Mouse (Mus musculus) megakaryocyte-erythroid progenitor cell, adult 5-6 weeks (primary cell): Measurements from ENCODE around the gene Rab13. TPM values are rescaled to one million over a fixed set of nuclear protein-coding genes. Genes with fewer than 3 reads are reported as not detected.
"Not testable (repeated sequence)": the region's sequence is repeated elsewhere in the genome, so short reads cannot be mapped to it uniquely, and the experiment has no call there.

Experiments
- ATAC-seq: replicated peaks from 2 replicates; pipeline ENCODE4 v1.8.0; 2016; ENCODE audit warnings: mild to moderate bottlenecking, inconsistent platforms; ENCODE audit not compliant: severe bottlenecking, poor library complexity, low FRiP score, low TSS enrichment
- total RNA-seq, 2 experiments: library from RNA; stranded (forward) in 1 of 2; stranded (reverse) in 1 of 2; fragments of 200-1000, 215-1000 nt in 1 of 2; fragments of >200 nt in 1 of 2; fragmentation: Nextera tagmentation in 1 of 2; gene quantifications; 2 replicates each; pipeline ENCODE4 v1.2.3; 2014 to 2017

Gene Rab13
- total RNA-seq, 2 experiments from 2014 or later, result 0.38 to 4.0 TPM

DNA sequence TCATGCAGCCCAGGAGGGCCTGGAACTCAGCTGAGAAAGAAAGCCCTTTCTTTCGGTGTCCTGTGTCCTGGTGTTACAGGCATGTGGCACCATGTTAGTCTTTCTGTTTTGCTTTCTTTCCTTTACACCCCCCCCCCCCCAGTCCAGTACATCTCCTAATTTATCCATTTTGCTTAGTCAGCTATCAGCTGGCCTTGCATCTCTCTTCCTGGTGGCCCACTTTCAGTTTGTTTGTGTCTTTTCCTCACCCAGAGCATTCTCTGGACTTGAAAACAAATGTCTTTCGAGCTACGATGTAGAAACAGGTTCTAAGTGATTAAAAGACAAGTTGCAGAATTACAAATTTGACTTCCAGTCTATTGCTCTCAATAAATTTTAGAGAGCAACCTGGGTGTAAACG is 9.0 kb downstream of the Rab13 start:
- ATAC-seq, result no peak

DNA sequence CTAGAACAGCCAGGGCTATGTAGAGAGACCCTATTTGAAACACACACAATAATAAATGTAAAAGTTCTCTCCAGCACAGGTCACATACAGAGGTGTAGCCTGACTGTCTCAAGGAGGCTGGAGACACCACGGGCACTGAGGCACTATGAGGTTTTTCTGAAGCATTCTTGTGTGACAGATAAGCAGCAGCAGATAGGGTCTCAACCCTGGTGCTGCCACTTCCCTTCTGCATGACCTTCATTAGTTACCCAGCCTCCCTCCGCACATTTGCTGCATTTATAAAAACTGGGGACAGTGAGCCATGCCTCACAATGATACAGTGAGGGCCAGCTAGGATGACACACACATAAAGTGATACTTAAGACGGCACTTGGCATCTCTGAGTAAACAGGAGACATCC is 9.4 kb downstream of the Rab13 start:
- no peak for ATAC-seq

DNA sequence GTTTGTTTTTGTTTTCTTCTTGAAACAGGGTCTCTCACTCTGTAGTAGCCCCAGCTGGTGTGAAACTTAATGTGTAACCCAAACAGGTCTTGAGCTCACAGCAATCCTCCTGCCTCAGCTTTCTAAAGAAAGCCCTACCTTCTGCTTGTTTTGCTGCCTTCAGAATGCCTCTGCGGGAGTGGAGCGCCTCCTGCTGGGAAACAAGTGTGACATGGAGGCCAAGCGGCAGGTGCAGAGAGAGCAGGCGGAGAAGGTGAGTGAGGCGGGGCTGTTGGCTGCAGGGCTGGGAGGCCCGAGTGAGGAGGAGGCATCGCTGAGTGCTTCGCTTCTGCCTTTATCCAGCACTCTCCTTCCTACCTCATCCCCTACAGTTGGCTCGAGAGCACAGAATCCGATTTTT is 10.8 kb downstream of the Rab13 start:
- ATAC-seq, result no peak

DNA sequence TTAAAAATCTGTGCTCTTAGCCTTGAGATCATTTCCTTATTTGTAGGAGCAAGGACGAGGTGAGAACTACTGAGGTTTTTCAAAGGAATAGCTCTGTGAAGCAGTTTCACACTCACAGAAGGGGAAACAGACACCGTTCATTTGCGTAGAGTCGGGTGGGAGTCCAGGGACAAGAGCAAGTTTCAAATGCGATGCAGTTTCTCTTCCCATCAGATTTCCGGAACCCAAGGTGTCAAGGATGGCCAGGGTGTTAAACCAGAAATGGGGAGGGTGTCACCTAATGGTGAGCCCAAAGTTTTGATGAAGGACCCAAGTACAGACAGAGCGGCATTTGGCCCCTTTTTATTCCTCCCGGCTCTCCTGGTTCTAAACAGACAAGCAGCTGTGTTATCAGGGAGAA is 17.6 kb downstream of the Rab13 start:
- no peak for ATAC-seq

DNA sequence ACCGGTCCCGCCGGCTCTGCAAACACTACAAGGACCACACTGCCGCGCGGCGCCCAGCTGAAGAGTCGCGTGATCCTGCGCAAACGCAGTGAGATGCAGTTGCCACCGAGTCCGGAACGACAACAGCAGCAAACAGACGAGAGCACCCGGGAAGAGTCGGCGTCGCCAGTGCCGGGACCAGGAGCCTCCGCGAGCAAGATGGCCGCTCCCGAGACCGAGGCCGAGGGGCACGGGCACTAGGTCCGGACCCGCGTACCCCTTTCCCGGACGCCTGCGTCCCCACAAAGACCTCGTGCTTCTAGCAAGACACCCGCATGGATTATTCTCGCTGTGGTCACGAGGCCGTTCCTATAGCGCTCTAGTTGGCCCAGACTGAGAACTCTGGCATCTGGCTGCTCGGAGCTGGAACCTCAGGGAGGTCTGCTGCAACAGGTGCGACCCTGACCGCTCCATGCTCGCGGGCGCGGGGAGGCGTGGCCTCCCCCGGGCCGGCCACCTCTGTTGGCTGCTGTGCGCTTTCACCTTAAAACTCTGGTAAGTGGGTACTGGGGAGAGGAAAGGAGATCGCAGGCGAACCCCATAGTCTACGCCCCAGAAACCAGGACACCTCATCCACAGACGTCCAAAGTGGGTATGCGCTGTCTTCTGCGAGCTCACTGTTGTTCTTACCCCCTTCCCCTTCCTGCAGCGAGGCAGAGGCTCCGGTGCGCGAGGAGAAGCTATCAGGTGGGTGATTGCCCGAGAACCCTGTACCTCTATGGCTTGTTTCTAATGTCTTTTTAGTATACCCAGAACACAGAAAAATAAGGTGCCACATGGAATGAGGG is 18.2 kb downstream of the Rab13 start, which contains the start of gene Jtb:
Gene Jtb, plus strand, starts transcription at position 91 of the 827 bp plus-strand sequence.
- peak; percentile 98 for ATAC-seq

DNA sequence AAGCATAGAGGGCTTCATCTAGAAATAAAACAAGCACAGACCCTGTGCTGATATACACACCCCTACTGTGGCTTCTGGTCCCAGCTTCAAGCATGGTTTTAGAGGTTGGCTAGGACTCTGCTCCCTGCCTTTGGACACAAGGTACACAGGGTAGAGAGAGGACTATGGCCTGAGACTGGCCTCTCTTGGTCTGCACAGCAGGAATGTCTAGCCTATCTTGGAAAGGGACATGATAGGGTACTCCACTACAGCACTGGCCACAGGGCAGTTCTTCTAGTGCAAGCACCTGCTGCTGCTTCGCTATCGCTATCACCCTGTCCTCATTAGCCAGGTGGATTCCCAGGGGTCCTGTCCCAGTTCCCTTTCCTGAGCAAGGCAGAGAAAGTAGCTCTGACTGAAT is 27.8 kb downstream of the Rab13 start:
- no peak for ATAC-seq

DNA sequence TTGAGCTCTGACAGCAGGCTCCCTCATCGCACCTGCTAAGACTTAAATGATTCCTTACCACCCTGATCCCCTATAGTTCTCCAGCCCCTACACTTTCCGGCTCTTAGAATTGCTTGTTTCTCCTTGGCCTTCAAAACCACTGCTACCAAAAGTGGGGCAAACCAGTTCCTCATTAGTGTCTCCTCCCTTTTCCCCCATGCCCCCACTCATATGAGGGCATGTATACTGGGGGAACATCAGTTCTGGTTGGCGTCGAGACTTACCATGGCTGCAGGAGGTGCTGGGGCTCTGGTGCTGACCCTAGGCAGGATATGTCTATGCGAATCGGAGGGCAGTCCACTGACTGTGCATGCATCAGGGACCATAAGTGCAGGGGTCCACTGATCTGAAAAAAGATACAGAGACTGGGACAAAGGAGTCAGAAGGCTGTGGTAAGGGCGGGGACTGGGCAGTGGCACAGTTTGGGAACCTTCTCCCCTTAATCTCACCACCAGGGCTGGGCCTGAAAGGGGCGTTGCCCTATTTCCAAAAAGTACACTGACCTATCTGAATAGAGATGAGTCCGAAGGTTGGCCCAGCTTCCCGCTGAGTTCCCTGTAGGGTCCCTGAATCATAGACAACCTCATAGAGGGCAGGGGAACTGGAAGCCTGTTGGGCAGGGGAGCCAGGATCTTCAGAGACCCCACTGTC is 28.3 kb downstream of the Rab13 start:
- ATAC-seq, result peak; percentile 48

DNA sequence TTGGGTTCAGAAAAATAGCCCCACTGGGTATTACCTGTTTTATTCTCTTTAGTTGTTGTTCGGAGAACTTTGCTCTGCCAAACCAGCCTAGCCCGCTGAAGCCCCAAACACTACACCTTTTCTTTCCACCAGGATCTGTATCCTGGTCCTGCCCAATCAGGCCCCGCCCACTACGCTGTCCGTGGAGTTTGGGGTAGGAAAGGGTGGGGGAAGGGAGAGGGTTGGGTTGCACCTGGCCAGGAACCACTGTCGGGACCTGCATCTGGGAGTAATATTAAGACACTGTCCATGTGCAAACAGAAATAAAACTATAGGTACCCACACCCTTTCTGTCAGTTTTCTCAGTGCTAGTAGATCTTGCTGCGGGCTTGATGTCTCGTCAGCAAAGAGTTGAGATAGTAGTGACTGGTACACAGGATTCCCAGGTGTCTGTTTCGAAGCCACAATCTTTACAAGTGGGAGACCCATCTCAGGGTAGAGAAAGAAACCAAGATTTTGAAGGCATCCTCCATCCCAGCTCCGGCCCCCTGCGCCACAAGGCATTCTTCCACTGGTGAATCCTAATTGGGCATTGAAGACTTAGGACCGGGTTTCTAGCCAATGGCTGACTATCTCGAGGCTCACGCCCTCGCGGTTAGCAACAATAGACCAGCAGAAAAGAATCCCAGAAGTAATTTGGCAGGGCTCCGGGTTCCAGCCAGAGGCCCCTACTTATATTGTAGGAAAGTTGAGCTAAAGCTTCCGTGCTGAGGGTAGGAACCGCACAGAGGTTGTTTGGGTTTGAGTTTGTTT is 29.7 kb downstream of the Rab13 start, which contains the start of gene Creb3l4:
Gene Creb3l4, minus strand, starts transcription at position 529 of the 792 bp plus-strand sequence.
- ATAC-seq, result no peak

DNA sequence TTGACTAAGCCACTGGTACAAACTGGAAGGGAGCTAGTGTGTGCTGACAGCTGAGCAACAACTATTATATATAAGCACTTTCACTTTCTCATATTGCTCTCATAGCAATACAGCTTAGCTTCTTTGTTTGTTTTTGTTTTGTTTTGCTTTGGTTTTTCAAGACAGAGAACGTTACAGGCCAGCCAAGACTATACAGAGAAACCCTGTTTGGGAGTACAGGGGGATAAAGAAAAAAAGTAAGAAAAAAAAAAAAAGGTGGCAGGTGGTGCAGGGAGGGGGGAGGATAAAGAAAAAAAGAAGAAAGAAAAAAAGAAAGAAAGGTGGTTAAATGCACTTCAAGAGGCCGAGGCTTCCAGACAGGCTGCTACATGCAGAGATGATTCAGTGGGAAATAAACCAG is 31.9 kb downstream of the Rab13 start:
- ATAC-seq, result no peak

DNA sequence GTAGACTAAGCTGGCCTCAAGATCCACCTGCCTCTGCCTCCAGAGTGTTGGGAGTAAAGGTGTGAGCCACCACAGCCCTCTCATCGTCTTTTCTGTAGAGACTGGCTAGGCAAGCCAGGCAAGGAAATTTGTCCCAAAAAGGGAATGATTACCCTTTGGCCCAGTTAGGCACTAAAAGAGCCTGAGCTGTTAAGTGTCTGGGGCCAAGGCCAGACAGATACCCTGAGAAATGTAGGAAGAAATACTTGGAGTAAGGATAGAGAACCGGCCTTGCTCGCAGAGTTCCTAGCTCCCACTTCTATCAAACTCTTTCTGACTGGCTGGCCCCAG is 34.1 kb downstream of the Rab13 start:
- ATAC-seq, result no peak

DNA sequence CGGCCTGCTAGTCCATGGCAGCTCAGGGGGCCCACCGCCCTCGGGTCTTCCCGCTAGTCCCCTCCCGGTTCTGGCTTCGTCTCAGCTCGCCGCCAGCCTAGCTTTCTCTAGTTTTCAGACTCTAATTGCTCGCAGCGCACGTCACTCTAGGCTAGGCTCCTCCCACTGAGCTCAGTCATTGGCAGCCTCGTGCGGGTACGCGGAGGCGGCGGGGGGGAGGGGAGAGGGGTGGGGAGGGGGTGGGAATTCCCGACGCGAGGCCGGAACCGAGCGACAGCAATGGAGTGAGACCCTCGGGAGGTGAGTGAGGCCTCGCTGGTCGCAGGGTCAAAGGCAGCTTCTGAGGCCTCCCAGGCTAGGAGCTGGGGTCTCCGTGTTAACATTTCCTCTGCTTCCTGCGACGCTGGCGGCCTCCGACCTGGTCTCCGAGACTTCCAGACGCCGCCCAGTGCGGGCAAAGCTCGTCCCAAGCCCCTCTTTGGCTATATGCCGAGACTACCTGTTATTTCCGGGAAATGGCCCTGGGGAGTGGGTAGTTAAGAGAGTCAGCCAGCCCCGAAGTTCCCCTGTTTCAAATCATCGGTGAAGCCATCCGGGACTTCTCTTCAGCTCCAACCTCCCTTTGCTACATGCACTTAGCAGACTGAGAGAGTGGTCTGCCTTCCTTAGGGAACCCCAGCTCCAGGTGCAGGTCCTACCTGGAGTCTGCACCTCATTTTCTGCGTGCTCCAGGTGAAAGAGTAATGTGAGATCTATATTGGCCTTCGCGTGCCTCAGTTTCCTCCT is 34.7 kb downstream of the Rab13 start, which contains the start of gene Slc39a1:
Gene Slc39a1, plus strand, starts transcription at position 213 of the 786 bp plus-strand sequence.
- ATAC-seq, result peak; percentile 94

DNA sequence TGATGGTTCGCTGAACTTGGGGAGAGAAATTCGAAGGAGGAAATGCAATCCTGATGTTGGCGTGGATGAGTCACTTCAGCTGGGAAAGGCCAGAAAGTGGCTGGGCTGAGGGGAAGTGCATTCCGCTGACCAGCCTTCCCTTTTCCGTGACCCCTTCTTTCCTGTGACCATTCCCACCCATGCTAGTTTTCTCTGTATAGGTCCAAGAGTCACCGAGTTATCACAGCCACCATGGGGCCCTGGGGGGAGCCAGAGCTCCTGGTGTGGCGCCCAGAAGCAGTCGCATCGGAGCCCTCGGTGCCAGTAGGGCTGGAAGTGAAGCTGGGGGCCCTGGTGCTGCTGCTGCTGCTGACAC is 35.2 kb downstream of the Rab13 start:
- peak; percentile 41 for ATAC-seq

DNA sequence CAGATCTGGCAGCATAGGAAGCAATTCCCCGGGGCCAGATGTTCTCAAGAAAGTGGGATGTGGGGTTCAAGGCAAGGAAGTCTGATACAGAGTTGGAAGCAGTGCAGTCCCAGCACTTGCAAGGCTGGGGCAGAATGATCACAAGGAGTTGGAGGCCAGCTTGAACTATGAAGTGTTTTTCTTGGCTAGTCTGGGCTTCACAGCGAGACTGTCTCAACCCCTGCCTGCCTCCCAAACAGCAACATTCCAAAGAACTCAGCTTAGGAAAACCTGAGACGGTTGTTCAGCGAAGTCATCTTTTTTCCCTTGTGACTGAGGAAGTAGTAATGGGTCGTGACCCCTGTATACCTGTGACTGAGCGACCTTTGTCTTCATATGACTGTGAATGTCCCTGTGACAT is 37.3 kb downstream of the Rab13 start:
- ATAC-seq, result no peak

DNA sequence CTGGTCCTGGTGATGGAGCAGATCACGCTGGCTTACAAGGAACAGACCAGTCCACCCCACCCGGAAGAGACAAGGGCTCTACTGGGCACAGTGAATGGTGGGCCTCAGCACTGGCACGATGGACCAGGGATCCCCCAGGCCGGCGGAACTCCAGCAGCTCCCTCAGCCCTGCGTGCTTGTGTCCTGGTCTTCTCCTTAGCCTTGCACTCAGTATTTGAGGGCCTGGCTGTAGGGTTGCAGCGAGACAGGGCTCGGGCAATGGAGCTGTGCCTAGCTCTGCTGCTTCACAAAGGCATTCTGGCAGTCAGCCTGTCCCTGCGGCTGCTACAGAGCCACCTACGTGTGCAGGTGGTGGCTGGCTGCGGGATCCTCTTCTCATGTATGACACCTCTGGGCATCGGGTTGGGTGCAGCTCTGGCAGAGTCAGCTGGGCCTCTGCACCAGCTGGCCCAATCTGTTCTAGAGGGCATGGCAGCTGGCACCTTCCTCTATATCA is 38.3 kb downstream of the Rab13 start:
- not testable (repeated sequence) for ATAC-seq

DNA sequence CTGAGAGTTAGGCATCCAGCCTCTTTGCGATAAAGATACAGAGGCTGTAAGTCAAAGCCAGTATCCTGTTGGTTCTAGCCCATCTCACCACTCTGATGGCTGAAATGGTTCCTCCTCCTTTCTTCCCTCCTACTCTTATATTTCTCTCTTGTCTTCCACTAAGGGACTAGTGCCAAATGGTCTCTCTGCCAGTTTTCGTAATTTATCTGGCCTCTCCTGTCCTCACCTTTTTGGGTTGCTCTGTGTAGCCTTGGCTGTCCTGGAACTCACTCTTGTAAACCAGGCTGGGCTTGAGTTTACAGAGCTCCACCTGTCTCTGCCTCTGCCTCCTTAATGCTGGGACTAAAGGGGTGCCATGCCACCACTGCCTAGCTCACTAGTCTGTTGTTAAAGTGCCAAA is 39.2 kb downstream of the Rab13 start:
- ATAC-seq, result not testable (repeated sequence)

DNA sequence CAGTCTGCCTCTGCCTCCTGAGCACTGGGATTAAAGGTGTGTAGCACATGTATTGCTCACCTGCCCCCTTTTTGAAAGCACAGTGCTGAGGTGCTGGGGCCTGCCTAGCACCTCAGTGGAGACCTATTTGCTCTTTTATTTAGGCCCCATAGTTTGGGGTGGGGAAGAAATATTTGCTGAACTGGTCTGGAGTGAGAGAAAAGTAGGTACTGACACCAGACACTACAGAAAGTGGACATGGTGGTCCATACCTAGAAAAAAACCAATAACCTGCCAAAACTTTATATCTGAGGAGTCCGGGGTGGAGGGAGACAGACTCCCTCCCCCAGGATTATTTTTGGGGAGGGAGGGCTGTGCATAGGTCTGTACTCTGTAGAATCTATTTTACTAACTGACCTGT is 39.7 kb downstream of the Rab13 start:
- ATAC-seq, result not testable (repeated sequence)

DNA sequence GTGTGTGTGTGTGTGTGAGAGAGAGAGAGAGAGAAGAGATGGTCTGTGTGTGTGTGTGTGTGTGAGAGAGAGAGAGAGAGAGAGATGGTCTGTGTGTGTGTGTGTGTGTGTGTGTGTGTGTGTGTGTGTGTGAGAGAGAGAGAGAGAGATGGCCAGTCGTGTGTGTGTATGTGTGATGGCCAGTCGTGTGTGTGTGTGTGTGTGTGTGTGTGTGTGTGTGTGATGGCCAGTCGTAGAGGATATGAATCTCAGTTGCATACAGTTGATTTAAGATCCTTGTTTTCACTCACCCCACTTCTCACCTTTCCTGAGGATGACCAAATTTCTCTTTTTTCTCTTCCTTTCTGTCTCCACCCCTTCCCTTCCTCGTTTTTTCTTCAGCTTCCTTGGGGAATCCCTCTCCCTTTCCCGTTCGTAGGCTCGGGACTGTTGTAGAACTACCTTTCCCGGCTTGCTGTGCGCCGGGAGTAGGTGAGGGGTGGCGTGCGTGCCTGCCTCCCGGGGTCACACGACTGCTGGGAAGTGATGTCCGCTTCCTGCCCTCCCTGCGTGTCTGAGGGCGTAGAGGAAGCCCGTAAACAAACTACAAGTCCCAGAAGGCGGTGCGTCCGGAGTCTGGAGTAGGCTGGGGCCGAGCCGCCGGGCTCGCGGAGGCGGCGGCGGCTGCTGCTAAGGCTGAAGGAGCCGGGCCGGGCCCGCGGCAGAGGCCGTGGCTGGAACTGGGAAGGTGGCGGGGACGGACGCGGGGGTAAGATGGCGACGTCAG is 40.3 kb downstream of the Rab13 start, which contains the start of gene Crtc2:
Gene Crtc2, plus strand, starts transcription at position 511 of the 766 bp plus-strand sequence.
- ATAC-seq, result peak; percentile 96

DNA sequence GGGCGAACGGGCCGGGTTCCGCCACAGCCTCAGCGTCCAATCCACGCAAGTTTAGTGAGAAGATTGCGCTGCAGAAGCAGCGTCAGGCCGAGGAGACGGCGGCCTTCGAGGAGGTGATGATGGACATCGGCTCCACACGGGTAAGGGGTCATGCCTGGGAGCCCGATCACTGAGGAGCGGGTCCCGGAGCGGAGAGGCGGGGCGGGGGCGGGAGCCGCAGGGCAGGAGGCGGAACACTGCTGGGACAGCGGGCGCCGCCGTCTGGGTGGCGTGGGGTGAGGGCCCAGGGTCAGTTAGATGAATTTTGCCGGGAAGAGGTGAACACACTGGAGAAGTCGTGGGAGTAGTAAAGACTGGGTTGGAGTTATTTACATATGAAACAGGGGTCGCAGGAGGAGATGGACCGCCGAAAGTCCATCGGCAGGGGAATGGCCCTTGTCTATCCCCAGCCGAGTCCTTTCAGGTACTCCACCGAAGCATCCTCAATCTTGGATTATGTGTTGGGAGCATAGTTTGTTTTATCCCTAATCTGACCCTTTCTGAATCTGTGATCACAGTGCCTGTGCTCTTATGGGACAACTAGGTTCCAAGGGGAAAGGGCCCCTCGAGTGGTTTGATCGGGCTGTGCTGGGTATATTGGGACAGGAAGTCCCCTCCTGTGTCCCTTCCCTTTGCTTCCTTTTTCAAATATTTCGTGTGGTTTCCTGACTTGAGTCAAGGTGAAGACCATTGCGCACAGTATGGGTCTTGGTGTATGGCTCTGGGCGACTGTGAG is 41.1 kb downstream of the Rab13 start:
- ATAC-seq, result peak; percentile 48
